Mouse (Mus musculus) hindbrain, embryonic 10.5 days (tissue): ENCODE measurements around the gene Srd5a1. TPM values are rescaled to one million over a fixed set of nuclear protein-coding genes. Genes with fewer than 3 reads are reported as not detected.
"Not testable (repeated sequence)": the region's sequence is repeated elsewhere in the genome, so short reads cannot be mapped to it uniquely, and the experiment has no call there.

ENCODE experiments used
- DNase-seq: peaks from one replicate; pipeline ENCODE4 v3.0.0-alpha.2; 2017; ENCODE audit warnings: low spot score
- H3K27ac ChIP-seq: fragments of 300-500 bp; sonication (generic); 2 replicates; pipeline ENCODE4 v1.5.1; 2016; ENCODE audit warnings: mild to moderate bottlenecking, moderate library complexity
- H3K27me3 ChIP-seq: fragments of 300-500 bp; sonication (generic); 2 replicates; pipeline ENCODE4 v1.6.1; 2016; ENCODE audit warnings: mild to moderate bottlenecking; ENCODE audit not compliant: poor library complexity, insufficient read depth, severe bottlenecking
- H3K36me3 ChIP-seq: fragments of 300-500 bp; sonication (generic); 2 replicates; pipeline ENCODE4 v1.6.1; 2016; ENCODE audit warnings: mild to moderate bottlenecking, moderate library complexity
- H3K4me1 ChIP-seq: fragments of 300-500 bp; sonication (generic); replicated peaks from 2 replicates; pipeline ENCODE4 v1.6.1; 2016; ENCODE audit warnings: mild to moderate bottlenecking
- H3K4me3 ChIP-seq: fragments of 300-500 bp; sonication (generic); 2 replicates; pipeline ENCODE4 v1.5.1; 2016; ENCODE audit warnings: mild to moderate bottlenecking, moderate library complexity
- H3K9me3 ChIP-seq: fragments of 300-500 bp; sonication (generic); 2 replicates; pipeline ENCODE4 v1.6.1; 2016; ENCODE audit warnings: mild to moderate bottlenecking, moderate library complexity
- WGBS: fragments of 180-500 bp; shearing (Covaris S2); methylation state at CpG from one replicate; pipeline ENCODE4 v1.1.7; 2016; 5-methylcytosine and 5-hydroxymethylcytosine counted together
- polyA plus RNA-seq: library from polyadenylated mRNA; unstranded; fragments of >200 nt; fragmentation: Nextera tagmentation; extraction: Ambion mirVana; gene quantifications from 2 replicates; pipeline ENCODE4 v1.2.1, GENCODE M21; 2016

Gene Srd5a1
- polyA plus RNA-seq, 1 experiment from 2014 or later = 24.3 TPM

GRCm38 (mm10) chr13:69587849-69588248 lies 23.4 kb downstream of the Srd5a1 start:
- H3K4me1 ChIP-seq = 0 out of 2 replicates have a peak, but pooled peaks cover 7% of the 10 kb centered on the region
- no peak for DNase-seq
- H3K9me3 ChIP-seq = no peaks in the 10 kb centered on the region
- 86% methylated on average over 3 of the region's 3 CpGs for WGBS
- no peaks in the 10 kb centered on the region for H3K27me3 ChIP-seq
- H3K27ac ChIP-seq = no peak overlapping the region
- H3K4me3 ChIP-seq = no peak overlapping the region
- H3K36me3 ChIP-seq = no peaks in the 10 kb centered on the region; the same call in 1 of the 2 replicates

- no peak for DNase-seq
- H3K27ac ChIP-seq = no peak overlapping the region
- H3K36me3 ChIP-seq = no peaks in the 10 kb centered on the region; the same call in 1 of the 2 replicates
- 0 out of 2 replicates have a peak, but pooled peaks cover 7% of the 10 kb centered on the region for H3K4me1 ChIP-seq
- H3K4me3 ChIP-seq = no peak overlapping the region
- H3K9me3 ChIP-seq = no peaks in the 10 kb centered on the region
- no peaks in the 10 kb centered on the region for H3K27me3 ChIP-seq
- WGBS = 66% methylated on average over 10 of the region's 10 CpGs
Measured at GRCm38 (mm10) chr13:69586337-69586736, 24.9 kb downstream of the Srd5a1 start.

GRCm38 (mm10) chr13:69585828-69586227 lies 25.4 kb downstream of the Srd5a1 start:
- Histone ChIP-seq H3K4me1 (0 out of 2 replicates have a peak, but pooled peaks cover 7% of the 10 kb centered on the region), H3K4me3 (no peak overlapping the region), H3K9me3 (no peaks in the 10 kb centered on the region), H3K36me3 (no peaks in the 10 kb centered on the region; the same call in 1 of the 2 replicates), H3K27ac (no peak overlapping the region), H3K27me3 (no peaks in the 10 kb centered on the region)
- WGBS = 72% methylated on average over 6 of the region's 6 CpGs
- no peak for DNase-seq

- Histone ChIP-seq H3K4me1 (0 out of 2 replicates have a peak, but pooled peaks cover 6% of the 10 kb centered on the region), H3K36me3 (no peaks in the 10 kb centered on the region; the same call in 1 of the 2 replicates), H3K27me3 (no peaks in the 10 kb centered on the region), H3K4me3 (no peak overlapping the region), H3K9me3 (no peaks in the 10 kb centered on the region), H3K27ac (no peak overlapping the region)
- DNase-seq = no peak
- 89% methylated on average over 6 of the region's 6 CpGs for WGBS
Measured at GRCm38 (mm10) chr13:69583591-69583990, 27.7 kb downstream of the Srd5a1 start.

GRCm38 (mm10) chr13:69582411-69582810 lies 28.8 kb downstream of the Srd5a1 start:
- H3K9me3 ChIP-seq = no peaks in the 10 kb centered on the region
- H3K4me3 ChIP-seq = no peak overlapping the region
- WGBS = 86% methylated on average over 6 of the region's 6 CpGs
- H3K36me3 ChIP-seq = no peaks in the 10 kb centered on the region; the same call in 1 of the 2 replicates
- no peak overlapping the region for H3K27ac ChIP-seq
- no peak for DNase-seq
- no peaks in the 10 kb centered on the region for H3K4me1 ChIP-seq
- no peaks in the 10 kb centered on the region for H3K27me3 ChIP-seq

- Histone ChIP-seq H3K4me1 (no peaks in the 10 kb centered on the region), H3K27me3 (no peaks in the 10 kb centered on the region), H3K27ac (no peak overlapping the region), H3K4me3 (no peak overlapping the region), H3K36me3 (no peaks in the 10 kb centered on the region), H3K9me3 (no peaks in the 10 kb centered on the region)
- WGBS = 89% methylated on average over 16 of the region's 16 CpGs
- DNase-seq = no peak
Measured at GRCm38 (mm10) chr13:69577181-69577834, 33.9 kb downstream of the Srd5a1 start.

GRCm38 (mm10) chr13:69576676-69577075 lies 34.6 kb downstream of the Srd5a1 start:
- Histone ChIP-seq H3K27ac (no peak overlapping the region), H3K9me3 (no peaks in the 10 kb centered on the region), H3K27me3 (no peaks in the 10 kb centered on the region), H3K4me3 (no peak overlapping the region), H3K36me3 (no peaks in the 10 kb centered on the region), H3K4me1 (no peaks in the 10 kb centered on the region)
- DNase-seq = no peak
- 64% methylated on average over 11 of the region's 11 CpGs for WGBS

- WGBS = 91% methylated on average over 3 of the region's 3 CpGs
Measured at GRCm38 (mm10) chr13:69572594-69572993, 38.6 kb downstream of the Srd5a1 start.

GRCm38 (mm10) chr13:69569201-69569600 lies 42.0 kb downstream of the Srd5a1 start:
- Histone ChIP-seq H3K27ac (no peak overlapping the region), H3K4me1 (no peaks in the 10 kb centered on the region), H3K4me3 (no peak overlapping the region), H3K9me3 (no peaks in the 10 kb centered on the region), H3K36me3 (no peaks in the 10 kb centered on the region), H3K27me3 (no peaks in the 10 kb centered on the region)
- DNase-seq = no peak
- WGBS = 86% methylated on average over 9 of the region's 9 CpGs

More at GRCm38 (mm10) chr13:69572594-69572993, 38.6 kb downstream of the Srd5a1 start:
- no peaks in the 10 kb centered on the region for H3K9me3 ChIP-seq
- no peak overlapping the region for H3K27ac ChIP-seq
- H3K36me3 ChIP-seq = no peaks in the 10 kb centered on the region
- H3K4me1 ChIP-seq = no peaks in the 10 kb centered on the region
- no peaks in the 10 kb centered on the region for H3K27me3 ChIP-seq
- no peak overlapping the region for H3K4me3 ChIP-seq
- no peak for DNase-seq

GRCm38 (mm10) chr13:69565401-69565800 lies 45.8 kb downstream of the Srd5a1 start:
- H3K36me3 ChIP-seq, H3K4me1 ChIP-seq, DNase-seq, H3K4me3 ChIP-seq, H3K27ac ChIP-seq, H3K9me3 ChIP-seq, H3K27me3 ChIP-seq: not testable (repeated sequence)
- 87% methylated on average over 4 of the region's 4 CpGs for WGBS

GRCm38 (mm10) chr13:69564573-69564972 lies 46.7 kb downstream of the Srd5a1 start:
- peaks cover 11% of the 10 kb centered on the region for H3K4me1 ChIP-seq
- H3K27me3 ChIP-seq = no peaks in the 10 kb centered on the region
- H3K4me3 ChIP-seq = no peak overlapping the region
- H3K27ac ChIP-seq = no peak overlapping the region
- no peak for DNase-seq
- H3K36me3 ChIP-seq = no peaks in the 10 kb centered on the region
- H3K9me3 ChIP-seq = no peaks in the 10 kb centered on the region

GRCm38 (mm10) chr13:69563905-69564304 lies 47.3 kb downstream of the Srd5a1 start:
- Histone ChIP-seq H3K9me3 (no peaks in the 10 kb centered on the region), H3K27ac (no peak overlapping the region), H3K36me3 (no peaks in the 10 kb centered on the region), H3K27me3 (no peaks in the 10 kb centered on the region), H3K4me3 (no peak overlapping the region), H3K4me1 (peaks cover 16% of the 10 kb centered on the region)
- 86% methylated on average over 3 of the region's 3 CpGs for WGBS
- no peak for DNase-seq

- H3K27me3 ChIP-seq = no peaks in the 10 kb centered on the region
- no peaks in the 10 kb centered on the region for H3K36me3 ChIP-seq
- H3K4me3 ChIP-seq = no peak overlapping the region
- H3K9me3 ChIP-seq = no peaks in the 10 kb centered on the region
- DNase-seq = no peak
- no peak overlapping the region for H3K27ac ChIP-seq
- 71% methylated on average over 12 of the region's 12 CpGs for WGBS
- peaks cover 16% of the 10 kb centered on the region for H3K4me1 ChIP-seq
Measured at GRCm38 (mm10) chr13:69562654-69563574, 48.3 kb downstream of the Srd5a1 start.
